Mouse (Mus musculus): ENCODE results near the gene Mybbp1a. TPM values are rescaled to one million over a fixed set of nuclear protein-coding genes. Genes with fewer than 3 reads are reported as not detected.
A peak's percentile ranks its signal among the peaks of the same experiment; 100 is the strongest.

Mybbp1a gene
- total and polyA plus RNA-seq, 3 experiments: 174 to 816 (median 245) TPM

DNA sequence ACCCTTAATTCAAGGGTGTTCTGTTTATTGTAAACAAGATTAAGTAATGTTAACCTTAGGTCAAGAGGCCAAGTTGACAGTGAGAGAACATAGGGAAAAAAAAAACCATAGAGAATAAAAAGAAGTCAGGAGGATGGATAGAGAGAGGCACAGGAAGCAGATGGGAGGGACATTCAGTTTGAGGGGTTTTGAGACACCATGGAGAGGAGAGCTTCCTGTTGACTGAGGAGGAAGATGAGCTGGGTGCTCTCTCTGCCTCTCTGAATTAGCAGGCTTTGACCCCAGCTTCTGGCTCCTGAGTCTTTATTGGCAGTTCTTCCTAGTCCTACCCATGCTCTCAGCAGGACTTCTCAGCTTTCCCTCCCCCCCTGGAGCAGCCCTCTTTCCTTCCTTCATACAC, 16.0 kb upstream of the Mybbp1a start:
- Histone ChIP-seq H3K4me3 (replicated peaks in 1 of 3; ENCODE audit: low read depth in 2 of 3, low read length in 2 of 3, poor library complexity in 1 of 3) (no peak overlapping the region), H3K9me3 (replicated peaks; ENCODE audit: low read length) (peaks cover 12% of the 10 kb centered on the region), H3K79me2 (replicated peaks; ENCODE audit: control insufficient read depth, extremely low read depth, insufficient read depth, poor library complexity, severe bottlenecking) (no peaks in the 10 kb centered on the region), H3K27ac (ENCODE audit: insufficient read depth, low read depth) (no peak overlapping the region), H3K4me1 (ENCODE audit: control insufficient read depth in 1 of 2, insufficient read depth in 2 of 2) (peaks cover 0 to 11% of the 10 kb centered on the region in 2 experiments; a peak in 2 of 4 replicates), H3K36me3 (replicated peaks in 1 of 2; ENCODE audit: control insufficient read depth in 1 of 2, insufficient read depth in 1 of 2, low read length in 1 of 2) (no peaks in the 10 kb centered on the region), H3K27me3 (replicated peaks) (peaks cover 13% of the 10 kb centered on the region), H3K9ac (ENCODE audit: insufficient read depth, low read depth) (no peak overlapping the region), H3K4me2 (ENCODE audit: insufficient read depth, low read depth, poor library complexity, severe bottlenecking) (no peak overlapping the region)
- TF ChIP-seq UBTF (IDR thresholded peaks at IDR 0.05; ENCODE audit: low read depth, low read length): no peak
- no peak for TF ChIP-seq USF2 (conservative IDR thresholded peaks at IDR 0.05; ENCODE audit: low read depth, low read length)
- TF ChIP-seq SIN3A (IDR thresholded peaks at IDR 0.05; ENCODE audit: low read length): no peak
- TF ChIP-seq HCFC1 (IDR thresholded peaks at IDR 0.05; ENCODE audit: low read depth, low read length): no peak
- TF ChIP-seq JUND (conservative IDR thresholded peaks at IDR 0.05; ENCODE audit: low read depth, low read length): no peak
- no peak for TF ChIP-seq ELF1 (IDR thresholded peaks at IDR 0.05; ENCODE audit: low read depth, low read length)
- TF ChIP-seq NELFE (IDR thresholded peaks at IDR 0.05; ENCODE audit: low read depth, low read length): no peak
- no peak for TF ChIP-seq POLR2A (IDR thresholded peaks at IDR 0.05; ENCODE audit: low read depth, low read length)
- TF ChIP-seq RAD21 (IDR thresholded peaks at IDR 0.05; ENCODE audit: low read depth, low read length): no peak
- TF ChIP-seq BHLHE40 (IDR thresholded peaks at IDR 0.05; ENCODE audit: low read depth, low read length): no peak
- no peak for TF ChIP-seq ZC3H11A (IDR thresholded peaks at IDR 0.05; ENCODE audit: low read depth, low read length)
- TF ChIP-seq ZKSCAN1 (IDR thresholded peaks at IDR 0.05; ENCODE audit: borderline replicate concordance, low read depth, low read length): no peak
- TF ChIP-seq NRF1 (IDR thresholded peaks at IDR 0.05; ENCODE audit: low read depth, low read length): no peak
- TF ChIP-seq MXI1 (IDR thresholded peaks at IDR 0.05; ENCODE audit: low read depth, low read length): no peak
- in situ Hi-C loops (cut with MboI; ENCODE audit: low pct_ligation_motif_present, low pct_unique_long_range_greater_than_20kb, low sequenced_read_pairs): loop anchor here (25.0 kb wide), 1 partner anchor 587 kb away; the partner anchor contains the start of gene Camkk1
- dilution Hi-C loops (cut with MboI; ENCODE audit: extremely low pct_ligation_motif_present, extremely low pct_unique_long_range_greater_than_20kb, low sequenced_read_pairs): no loop called here
- DNase-seq (ENCODE audit: extremely low read depth): no peak

DNA sequence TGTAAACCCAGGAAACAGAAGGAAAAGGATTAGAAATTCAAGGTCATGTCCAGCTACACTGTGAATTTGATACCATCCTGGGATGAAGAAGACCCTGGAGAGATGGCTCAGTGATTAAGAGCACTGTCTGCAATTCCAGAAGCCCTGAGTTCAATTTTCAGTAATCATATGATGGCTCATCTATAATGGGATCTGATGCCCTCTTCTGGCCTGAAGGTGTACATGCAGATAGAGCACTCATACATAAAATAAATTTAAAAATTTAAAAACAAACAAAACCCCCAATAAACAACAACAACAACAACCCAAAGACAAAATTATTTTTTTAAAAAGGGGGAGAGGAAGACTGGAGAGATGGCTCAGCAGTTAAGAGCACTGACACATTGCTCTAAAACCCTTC, 14.3 kb upstream of the Mybbp1a start:
- no peak for TF ChIP-seq NRF1 (IDR thresholded peaks at IDR 0.05; ENCODE audit: low read depth, low read length)
- no peak for TF ChIP-seq PAX5 (IDR thresholded peaks at IDR 0.05; ENCODE audit: low read length)
- peak; percentile 43 for TF ChIP-seq RAD21 (IDR thresholded peaks at IDR 0.05; ENCODE audit: low read depth, low read length)
- TF ChIP-seq CTCF (conservative IDR thresholded peaks at IDR 0.05 in 1 of 2, IDR thresholded peaks at IDR 0.05 in 1 of 2; ENCODE audit: low read depth in 2 of 2, low read length in 2 of 2): peak; percentile 24 to 57; a peak in 2 of 4 replicates
- no peak for TF ChIP-seq MEF2A (IDR thresholded peaks at IDR 0.05; ENCODE audit: borderline replicate concordance, low read depth, low read length)
- no peak for TF ChIP-seq JUN (IDR thresholded peaks at IDR 0.05; ENCODE audit: insufficient read depth, low read depth, low read length)
- TF ChIP-seq SMC3 (IDR thresholded peaks at IDR 0.05; ENCODE audit: low read depth, low read length): peak; percentile 44
- Histone ChIP-seq H3K27ac (ENCODE audit: insufficient read depth, low read depth) (no peak overlapping the region), H3K4me1 (ENCODE audit: control insufficient read depth in 1 of 2, insufficient read depth in 2 of 2) (peaks cover 0 to 6% of the 10 kb centered on the region in 2 experiments; a peak in 2 of 4 replicates), H3K79me2 (replicated peaks; ENCODE audit: control insufficient read depth, extremely low read depth, insufficient read depth, poor library complexity, severe bottlenecking) (no peaks in the 10 kb centered on the region), H3K4me2 (ENCODE audit: insufficient read depth, low read depth, poor library complexity, severe bottlenecking) (no peak overlapping the region), H3K9ac (ENCODE audit: insufficient read depth, low read depth) (no peak overlapping the region), H3K27me3 (replicated peaks) (peaks cover 13% of the 10 kb centered on the region), H3K4me3 (replicated peaks in 1 of 3; ENCODE audit: low read depth in 2 of 3, low read length in 2 of 3, poor library complexity in 1 of 3) (no peak overlapping the region), H3K36me3 (replicated peaks in 1 of 2; ENCODE audit: control insufficient read depth in 1 of 2, insufficient read depth in 1 of 2, low read length in 1 of 2) (no peaks in the 10 kb centered on the region), H3K9me3 (replicated peaks; ENCODE audit: low read length) (peaks cover 12% of the 10 kb centered on the region)
- no peak for DNase-seq (ENCODE audit: extremely low read depth)
- in situ Hi-C loops (cut with MboI; ENCODE audit: low pct_ligation_motif_present, low pct_unique_long_range_greater_than_20kb, low sequenced_read_pairs) (loop anchor here (25.0 kb wide), 1 partner anchor 585 kb away; the partner anchor contains the start of gene Camkk1), dilution Hi-C loops (cut with MboI; ENCODE audit: extremely low pct_ligation_motif_present, extremely low pct_unique_long_range_greater_than_20kb, low sequenced_read_pairs) (no loop called here)

All from CH12.LX (cell line).